Mouse (Mus musculus): ENCODE results near the gene Srsf2.
"Not testable (repeated sequence)": the region's sequence is repeated elsewhere in the genome, so short reads cannot be mapped to it uniquely, and the experiment has no call there.

- TF ChIP-seq CTCF (IDR thresholded peaks at IDR 0.05; ENCODE audit: low read depth); EP300 (optimal IDR thresholded peaks at IDR 0.05): not testable (repeated sequence)
Observed at GRCm38 (mm10) chr11:116848877-116849178, 4.1 kb downstream of the Srsf2 start.
